Mouse (Mus musculus): ENCODE measurements at regions not wholly inside any gene's neighbourhood (a gene's known extent, or its start where the extent isn't known, plus 50 kb on each side); places are given as distances from the start of the nearest gene placed in this dataset.

GRCm38 (mm10) chr6:51215371-51215770 lies 217.1 kb upstream of the Nfe2l3 start:
- H3K9ac ChIP-seq (ENCODE audit: low read depth, low read length): no peak overlapping the region
- H3K4me1 ChIP-seq (ENCODE audit: control insufficient read depth, insufficient read depth, low read length): peaks cover 3% of the 10 kb centered on the region; the same call in 1 of the 2 replicates
- no peak for TF ChIP-seq CTCF (IDR thresholded peaks at IDR 0.05; ENCODE audit: low read depth, low read length)
- TF ChIP-seq POLR2A (IDR thresholded peaks at IDR 0.05; ENCODE audit: extremely low read depth, insufficient read depth, low read length): no peak
- 84% methylated on average over 10 of the region's 10 CpGs for WGBS
- H3K27ac ChIP-seq (replicated peaks; ENCODE audit: insufficient read depth, low read depth, low read length): no peak overlapping the region
- no peaks in the 10 kb centered on the region for H3K27me3 ChIP-seq (ENCODE audit: control insufficient read depth, insufficient read depth, low read length)
- no peaks in the 10 kb centered on the region for H3K79me2 ChIP-seq (ENCODE audit: control insufficient read depth, insufficient read depth, low read length)
- DNase-seq (ENCODE audit: extremely low read depth, low read depth, low spot score): no peak
- no peak overlapping the region for H3K4me3 ChIP-seq (ENCODE audit: insufficient read depth, low read depth, low read length)
- no peaks in the 10 kb centered on the region for H3K36me3 ChIP-seq (ENCODE audit: control insufficient read depth, insufficient read depth, low read length)

GRCm38 (mm10) chr6:51216472-51216871 lies 216.0 kb upstream of the Nfe2l3 start:
- 11% methylated on average over 8 of the region's 8 CpGs for WGBS

GRCm38 (mm10) chr6:51219691-51220090 lies 212.8 kb upstream of the Nfe2l3 start:
- Histone ChIP-seq H3K79me2 (ENCODE audit: control insufficient read depth, insufficient read depth, low read length) (no peaks in the 10 kb centered on the region), H3K27me3 (ENCODE audit: control insufficient read depth, insufficient read depth, low read length) (no peaks in the 10 kb centered on the region), H3K4me1 (ENCODE audit: control insufficient read depth, insufficient read depth, low read length) (peaks cover 3% of the 10 kb centered on the region; the same call in 1 of the 2 replicates), H3K4me3 (ENCODE audit: insufficient read depth, low read depth, low read length) (no peak overlapping the region), H3K9ac (ENCODE audit: low read depth, low read length) (no peak overlapping the region), H3K36me3 (ENCODE audit: control insufficient read depth, insufficient read depth, low read length) (no peaks in the 10 kb centered on the region), H3K27ac (replicated peaks; ENCODE audit: insufficient read depth, low read depth, low read length) (no peak overlapping the region)
- WGBS: 94% methylated on average over 12 of the region's 12 CpGs
- no peak for DNase-seq (ENCODE audit: extremely low read depth, low read depth, low spot score)
- TF ChIP-seq CTCF (IDR thresholded peaks at IDR 0.05; ENCODE audit: low read depth, low read length) (no peak), POLR2A (IDR thresholded peaks at IDR 0.05; ENCODE audit: extremely low read depth, insufficient read depth, low read length) (no peak)

More at GRCm38 (mm10) chr6:51216472-51216871, 216.0 kb upstream of the Nfe2l3 start:
- Histone ChIP-seq H3K27ac (replicated peaks; ENCODE audit: insufficient read depth, low read depth, low read length) (no peak overlapping the region), H3K4me1 (ENCODE audit: control insufficient read depth, insufficient read depth, low read length) (peaks cover 3% of the 10 kb centered on the region; the same call in 1 of the 2 replicates), H3K36me3 (ENCODE audit: control insufficient read depth, insufficient read depth, low read length) (no peaks in the 10 kb centered on the region), H3K27me3 (ENCODE audit: control insufficient read depth, insufficient read depth, low read length) (no peaks in the 10 kb centered on the region), H3K9ac (ENCODE audit: low read depth, low read length) (no peak overlapping the region), H3K79me2 (ENCODE audit: control insufficient read depth, insufficient read depth, low read length) (no peaks in the 10 kb centered on the region), H3K4me3 (ENCODE audit: insufficient read depth, low read depth, low read length) (no peak overlapping the region)
- TF ChIP-seq POLR2A (IDR thresholded peaks at IDR 0.05; ENCODE audit: extremely low read depth, insufficient read depth, low read length) (no peak), CTCF (IDR thresholded peaks at IDR 0.05; ENCODE audit: low read depth, low read length) (no peak)
- peak; percentile 84 for DNase-seq (ENCODE audit: extremely low read depth, low read depth, low spot score)

- Histone ChIP-seq H3K4me3 (ENCODE audit: insufficient read depth, low read depth, low read length) (no peak overlapping the region), H3K27me3 (ENCODE audit: control insufficient read depth, insufficient read depth, low read length) (no peaks in the 10 kb centered on the region), H3K79me2 (ENCODE audit: control insufficient read depth, insufficient read depth, low read length) (no peaks in the 10 kb centered on the region), H3K36me3 (ENCODE audit: control insufficient read depth, insufficient read depth, low read length) (no peaks in the 10 kb centered on the region), H3K27ac (replicated peaks; ENCODE audit: insufficient read depth, low read depth, low read length) (no peak overlapping the region), H3K4me1 (ENCODE audit: control insufficient read depth, insufficient read depth, low read length) (peaks cover 1% of the 10 kb centered on the region; the same call in 1 of the 2 replicates), H3K9ac (ENCODE audit: low read depth, low read length) (no peak overlapping the region)
- 51% methylated on average over 4 of the region's 4 CpGs for WGBS
- DNase-seq (ENCODE audit: extremely low read depth, low read depth, low spot score): no peak
- TF ChIP-seq POLR2A (IDR thresholded peaks at IDR 0.05; ENCODE audit: extremely low read depth, insufficient read depth, low read length): no peak
- TF ChIP-seq CTCF (IDR thresholded peaks at IDR 0.05; ENCODE audit: low read depth, low read length): no peak
Measured at GRCm38 (mm10) chr6:51220778-51221177, 211.7 kb upstream of the Nfe2l3 start.

GRCm38 (mm10) chr6:51236077-51236740 lies 196.3 kb upstream of the Nfe2l3 start:
- Histone ChIP-seq H3K4me1 (ENCODE audit: control insufficient read depth, insufficient read depth, low read length) (no peaks in the 10 kb centered on the region), H3K9ac (ENCODE audit: low read depth, low read length) (no peak overlapping the region), H3K79me2 (ENCODE audit: control insufficient read depth, insufficient read depth, low read length) (no peaks in the 10 kb centered on the region), H3K27me3 (ENCODE audit: control insufficient read depth, insufficient read depth, low read length) (no peaks in the 10 kb centered on the region), H3K27ac (replicated peaks; ENCODE audit: insufficient read depth, low read depth, low read length) (no peak overlapping the region), H3K36me3 (ENCODE audit: control insufficient read depth, insufficient read depth, low read length) (no peaks in the 10 kb centered on the region), H3K4me3 (ENCODE audit: insufficient read depth, low read depth, low read length) (no peak overlapping the region)
- 74% methylated on average over 11 of the region's 11 CpGs for WGBS
- TF ChIP-seq CTCF (IDR thresholded peaks at IDR 0.05; ENCODE audit: low read depth, low read length) (no peak), POLR2A (IDR thresholded peaks at IDR 0.05; ENCODE audit: extremely low read depth, insufficient read depth, low read length) (no peak)
- DNase-seq (ENCODE audit: extremely low read depth, low read depth, low spot score): no peak

GRCm38 (mm10) chr6:51240039-51240438 lies 192.4 kb upstream of the Nfe2l3 start:
- no peaks in the 10 kb centered on the region for H3K79me2 ChIP-seq (ENCODE audit: control insufficient read depth, insufficient read depth, low read length)
- TF ChIP-seq POLR2A (IDR thresholded peaks at IDR 0.05; ENCODE audit: extremely low read depth, insufficient read depth, low read length) (no peak), CTCF (IDR thresholded peaks at IDR 0.05; ENCODE audit: low read depth, low read length) (no peak)
- H3K4me3 ChIP-seq (ENCODE audit: insufficient read depth, low read depth, low read length): no peak overlapping the region
- WGBS: 95% methylated on average over 3 of the region's 3 CpGs
- no peak overlapping the region for H3K27ac ChIP-seq (replicated peaks; ENCODE audit: insufficient read depth, low read depth, low read length)
- H3K9ac ChIP-seq (ENCODE audit: low read depth, low read length): no peak overlapping the region
- no peaks in the 10 kb centered on the region for H3K4me1 ChIP-seq (ENCODE audit: control insufficient read depth, insufficient read depth, low read length)
- no peaks in the 10 kb centered on the region for H3K27me3 ChIP-seq (ENCODE audit: control insufficient read depth, insufficient read depth, low read length)
- no peaks in the 10 kb centered on the region for H3K36me3 ChIP-seq (ENCODE audit: control insufficient read depth, insufficient read depth, low read length)
- DNase-seq (ENCODE audit: extremely low read depth, low read depth, low spot score): no peak
